Mouse (Mus musculus): ENCODE measurements at regions not wholly inside any gene's neighbourhood (a gene's known extent, or its start where the extent isn't known, plus 50 kb on each side); places are given as distances from the start of the nearest gene placed in this dataset.
A peak's percentile ranks its signal among the peaks of the same experiment; 100 is the strongest.

- H3K9ac ChIP-seq (ENCODE audit: low read depth, low read length): no peak overlapping the region
- 65% methylated on average over 4 of the region's 4 CpGs for WGBS
- no peaks in the 10 kb centered on the region for H3K27me3 ChIP-seq (replicated peaks; ENCODE audit: control insufficient read depth, insufficient read depth, low read length)
- H3K4me3 ChIP-seq (ENCODE audit: low read length): no peak overlapping the region
- ATAC-seq: no peak
- H3K27ac ChIP-seq (ENCODE audit: low read depth, low read length): no peak overlapping the region
- no peaks in the 10 kb centered on the region for H3K36me3 ChIP-seq (ENCODE audit: control insufficient read depth, insufficient read depth, low read length)
- H3K4me1 ChIP-seq (ENCODE audit: control insufficient read depth, insufficient read depth, low read depth, low read length): no peaks in the 10 kb centered on the region
- H3K9me3 ChIP-seq (ENCODE audit: control insufficient read depth, low read length): no peaks in the 10 kb centered on the region
- H3K4me2 ChIP-seq (ENCODE audit: low read length): no peak overlapping the region
These were observed 258.9 kb downstream of the Sqor start for GRCm38 (mm10) chr2:123023918-123024317.

- Histone ChIP-seq H3K4me3 (ENCODE audit: low read length) (no peak overlapping the region), H3K27ac (ENCODE audit: low read depth, low read length) (no peak overlapping the region), H3K9me3 (ENCODE audit: control insufficient read depth, low read length) (no peaks in the 10 kb centered on the region), H3K9ac (ENCODE audit: low read depth, low read length) (no peak overlapping the region), H3K4me1 (ENCODE audit: control insufficient read depth, insufficient read depth, low read depth, low read length) (no peaks in the 10 kb centered on the region), H3K36me3 (ENCODE audit: control insufficient read depth, insufficient read depth, low read length) (no peaks in the 10 kb centered on the region), H3K27me3 (replicated peaks; ENCODE audit: control insufficient read depth, insufficient read depth, low read length) (no peaks in the 10 kb centered on the region), H3K4me2 (ENCODE audit: low read length) (no peak overlapping the region)
- WGBS: 83% methylated on average over 1 of the region's 1 CpGs
- ATAC-seq: no peak
These were observed 259.3 kb downstream of the Sqor start for GRCm38 (mm10) chr2:123024380-123024779.

GRCm38 (mm10) chr2:123024976-123025585, 260.0 kb downstream of the Sqor start:
- H3K4me2 ChIP-seq (ENCODE audit: low read length): no peak overlapping the region
- no peak for ATAC-seq
- WGBS: 70% methylated on average over 4 of the region's 4 CpGs
- H3K9me3 ChIP-seq (ENCODE audit: control insufficient read depth, low read length): no peaks in the 10 kb centered on the region
- H3K36me3 ChIP-seq (ENCODE audit: control insufficient read depth, insufficient read depth, low read length): no peaks in the 10 kb centered on the region
- H3K9ac ChIP-seq (ENCODE audit: low read depth, low read length): no peak overlapping the region
- no peak overlapping the region for H3K27ac ChIP-seq (ENCODE audit: low read depth, low read length)
- H3K27me3 ChIP-seq (replicated peaks; ENCODE audit: control insufficient read depth, insufficient read depth, low read length): no peaks in the 10 kb centered on the region
- H3K4me3 ChIP-seq (ENCODE audit: low read length): no peak overlapping the region
- no peaks in the 10 kb centered on the region for H3K4me1 ChIP-seq (ENCODE audit: control insufficient read depth, insufficient read depth, low read depth, low read length)

GRCm38 (mm10) chr2:123047321-123047720, 282.3 kb downstream of the Sqor start:
- no peaks in the 10 kb centered on the region for H3K4me1 ChIP-seq (ENCODE audit: control insufficient read depth, insufficient read depth, low read depth, low read length)
- no peaks in the 10 kb centered on the region for H3K9me3 ChIP-seq (ENCODE audit: control insufficient read depth, low read length)
- H3K4me3 ChIP-seq (ENCODE audit: low read length): no peak overlapping the region
- H3K27ac ChIP-seq (ENCODE audit: low read depth, low read length): no peak overlapping the region
- ATAC-seq: no peak
- no peaks in the 10 kb centered on the region for H3K27me3 ChIP-seq (replicated peaks; ENCODE audit: control insufficient read depth, insufficient read depth, low read length)
- no peak overlapping the region for H3K9ac ChIP-seq (ENCODE audit: low read depth, low read length)
- no peaks in the 10 kb centered on the region for H3K36me3 ChIP-seq (ENCODE audit: control insufficient read depth, insufficient read depth, low read length)
- no peak overlapping the region for H3K4me2 ChIP-seq (ENCODE audit: low read length)

- ATAC-seq: no peak
- no peaks in the 10 kb centered on the region for H3K27me3 ChIP-seq (replicated peaks; ENCODE audit: control insufficient read depth, insufficient read depth, low read length)
- 92% methylated on average over 1 of the region's 1 CpGs for WGBS
These were observed 299.6 kb downstream of the Sqor start for GRCm38 (mm10) chr2:123064648-123065047.

GRCm38 (mm10) chr2:123068809-123069208, 303.8 kb downstream of the Sqor start:
- H3K36me3 ChIP-seq (ENCODE audit: control insufficient read depth, insufficient read depth, low read length): no peaks in the 10 kb centered on the region
- H3K4me3 ChIP-seq (ENCODE audit: low read length): no peak overlapping the region
- H3K4me2 ChIP-seq (ENCODE audit: low read length): no peak overlapping the region
- H3K27ac ChIP-seq (ENCODE audit: low read depth, low read length): no peak overlapping the region
- peak; percentile 79 for ATAC-seq
- no peaks in the 10 kb centered on the region for H3K4me1 ChIP-seq (ENCODE audit: control insufficient read depth, insufficient read depth, low read depth, low read length)
- H3K9me3 ChIP-seq (ENCODE audit: control insufficient read depth, low read length): no peaks in the 10 kb centered on the region
- H3K27me3 ChIP-seq (replicated peaks; ENCODE audit: control insufficient read depth, insufficient read depth, low read length): no peaks in the 10 kb centered on the region
- no peak overlapping the region for H3K9ac ChIP-seq (ENCODE audit: low read depth, low read length)
- 63% methylated on average over 5 of the region's 5 CpGs for WGBS

More at GRCm38 (mm10) chr2:123064648-123065047, 299.6 kb downstream of the Sqor start:
- no peak overlapping the region for H3K9ac ChIP-seq (ENCODE audit: low read depth, low read length)
- H3K4me1 ChIP-seq (ENCODE audit: control insufficient read depth, insufficient read depth, low read depth, low read length): no peaks in the 10 kb centered on the region
- no peaks in the 10 kb centered on the region for H3K9me3 ChIP-seq (ENCODE audit: control insufficient read depth, low read length)
- H3K4me3 ChIP-seq (ENCODE audit: low read length): no peak overlapping the region
- H3K27ac ChIP-seq (ENCODE audit: low read depth, low read length): no peak overlapping the region
- no peaks in the 10 kb centered on the region for H3K36me3 ChIP-seq (ENCODE audit: control insufficient read depth, insufficient read depth, low read length)
- no peak overlapping the region for H3K4me2 ChIP-seq (ENCODE audit: low read length)

GRCm38 (mm10) chr2:123072653-123073052, 307.6 kb downstream of the Sqor start:
- no peaks in the 10 kb centered on the region for H3K9me3 ChIP-seq (ENCODE audit: control insufficient read depth, low read length)
- H3K4me2 ChIP-seq (ENCODE audit: low read length): no peak overlapping the region
- 95% methylated on average over 2 of the region's 2 CpGs for WGBS
- H3K36me3 ChIP-seq (ENCODE audit: control insufficient read depth, insufficient read depth, low read length): no peaks in the 10 kb centered on the region
- H3K27me3 ChIP-seq (replicated peaks; ENCODE audit: control insufficient read depth, insufficient read depth, low read length): no peaks in the 10 kb centered on the region
- H3K4me3 ChIP-seq (ENCODE audit: low read length): no peak overlapping the region
- no peaks in the 10 kb centered on the region for H3K4me1 ChIP-seq (ENCODE audit: control insufficient read depth, insufficient read depth, low read depth, low read length)
- no peak overlapping the region for H3K27ac ChIP-seq (ENCODE audit: low read depth, low read length)
- no peak overlapping the region for H3K9ac ChIP-seq (ENCODE audit: low read depth, low read length)
- no peak for ATAC-seq

GRCm38 (mm10) chr2:123073476-123074085, 308.5 kb downstream of the Sqor start:
- no peaks in the 10 kb centered on the region for H3K9me3 ChIP-seq (ENCODE audit: control insufficient read depth, low read length)
- H3K36me3 ChIP-seq (ENCODE audit: control insufficient read depth, insufficient read depth, low read length): no peaks in the 10 kb centered on the region
- 36% methylated on average over 4 of the region's 4 CpGs for WGBS
- H3K27me3 ChIP-seq (replicated peaks; ENCODE audit: control insufficient read depth, insufficient read depth, low read length): no peaks in the 10 kb centered on the region
- no peak overlapping the region for H3K27ac ChIP-seq (ENCODE audit: low read depth, low read length)
- peak; percentile 56 for ATAC-seq
- no peak overlapping the region for H3K9ac ChIP-seq (ENCODE audit: low read depth, low read length)
- no peak overlapping the region for H3K4me3 ChIP-seq (ENCODE audit: low read length)
- H3K4me1 ChIP-seq (ENCODE audit: control insufficient read depth, insufficient read depth, low read depth, low read length): no peaks in the 10 kb centered on the region
- no peak overlapping the region for H3K4me2 ChIP-seq (ENCODE audit: low read length)

- Histone ChIP-seq H3K9me3 (ENCODE audit: control insufficient read depth, low read length) (no peaks in the 10 kb centered on the region), H3K4me2 (ENCODE audit: low read length) (no peak overlapping the region), H3K4me1 (ENCODE audit: control insufficient read depth, insufficient read depth, low read depth, low read length) (no peaks in the 10 kb centered on the region), H3K27me3 (replicated peaks; ENCODE audit: control insufficient read depth, insufficient read depth, low read length) (no peaks in the 10 kb centered on the region), H3K27ac (ENCODE audit: low read depth, low read length) (no peak overlapping the region), H3K36me3 (ENCODE audit: control insufficient read depth, insufficient read depth, low read length) (no peaks in the 10 kb centered on the region), H3K4me3 (ENCODE audit: low read length) (no peak overlapping the region), H3K9ac (ENCODE audit: low read depth, low read length) (no peak overlapping the region)
- 86% methylated on average over 1 of the region's 1 CpGs for WGBS
- no peak for ATAC-seq
These were observed 327.7 kb downstream of the Sqor start for GRCm38 (mm10) chr2:123092726-123093125.

Measured in hindbrain, embryonic 16.5 days (tissue).